In genomic region chr13:8849311-8849710, GRCm38 (mm10) we compare ENCODE assay signal across 21 mouse cellular contexts. TPM values are rescaled to one million over a fixed set of nuclear protein-coding genes. Genes with fewer than 3 reads are reported as not detected.
A peak's percentile ranks its signal among the peaks of the same experiment; 100 is the strongest.
DNase-seq lines count a peak whose midpoint lies in the region; ATAC-seq and TF ChIP-seq lines count a peak whose summit lies in the region.
"Had no signal": no experiment of that assay in that cellular context is flagged by ENCODE, and none has a peak within 500 bp of the region (broad histone marks: within the 10 kb centered on the region; RNA-seq: fewer than 3 reads in every experiment).

No protein-coding gene starts in this region.

- no peaks in the 10 kb centered on the region for H3K9me3 ChIP-seq in heart, postnatal 0 days (replicated peaks; ENCODE audit: control insufficient read depth, low read length)
- no peaks in the 10 kb centered on the region for H3K9me3 ChIP-seq in liver, embryonic 14.5 days (ENCODE audit: control insufficient read depth, low read length)
- H3K9me3 ChIP-seq in forebrain, embryonic 16.5 days (ENCODE audit: control insufficient read depth, low read length): no peaks in the 10 kb centered on the region
- H3K9me3 ChIP-seq: embryonic facial prominence, embryonic 10.5 days; stomach, embryonic 15.5 days had no signal

- peaks cover 57% of the 10 kb centered on the region for H3K36me3 ChIP-seq in heart, postnatal 0 days (replicated peaks; ENCODE audit: control insufficient read depth, insufficient read depth, low read length)
- peaks cover 29% of the 10 kb centered on the region for H3K36me3 ChIP-seq in liver, embryonic 14.5 days (replicated peaks; ENCODE audit: control insufficient read depth, insufficient read depth, low read depth)
- H3K36me3 ChIP-seq in forebrain, embryonic 16.5 days (ENCODE audit: control insufficient read depth, insufficient read depth): peaks cover 19% of the 10 kb centered on the region

- H3K27me3 ChIP-seq in heart, postnatal 0 days (ENCODE audit: control insufficient read depth, insufficient read depth, low read length): no peaks in the 10 kb centered on the region
- no peaks in the 10 kb centered on the region for H3K27me3 ChIP-seq in liver, embryonic 14.5 days (ENCODE audit: control insufficient read depth, insufficient read depth, low read length)
- no peaks in the 10 kb centered on the region for H3K27me3 ChIP-seq in forebrain, embryonic 16.5 days (replicated peaks; ENCODE audit: control insufficient read depth, insufficient read depth, low read length)
- H3K27me3 ChIP-seq: stomach, embryonic 15.5 days had no signal

- H3K9ac ChIP-seq in heart, postnatal 0 days (replicated peaks; ENCODE audit: low read depth, low read length): no peak overlapping the region
- no peak overlapping the region for H3K9ac ChIP-seq in liver, embryonic 14.5 days (replicated peaks)
- H3K9ac ChIP-seq in forebrain, embryonic 16.5 days (replicated peaks; ENCODE audit: low read depth, low read length): no peak overlapping the region
- H3K9ac ChIP-seq: stomach, embryonic 15.5 days had no signal

- 11% methylated on average over 1 of the region's 1 CpGs for WGBS in heart, postnatal 0 days
- 18% methylated on average over 1 of the region's 1 CpGs for WGBS in liver, embryonic 14.5 days (ENCODE audit: insufficient replicate concordance)
- WGBS in forebrain, embryonic 16.5 days: 74% methylated on average over 1 of the region's 1 CpGs

- no peaks in the 10 kb centered on the region for H3K4me1 ChIP-seq in heart, postnatal 0 days (ENCODE audit: control insufficient read depth, insufficient read depth)
- H3K4me1 ChIP-seq in liver, embryonic 14.5 days (replicated peaks; ENCODE audit: control insufficient read depth in 2 of 2, insufficient read depth in 2 of 2, low read length in 1 of 2): peaks cover 6 to 8% of the 10 kb centered on the region in 2 experiments; a peak in 2 of 4 replicates
- no peaks in the 10 kb centered on the region for H3K4me1 ChIP-seq in forebrain, embryonic 16.5 days (replicated peaks; ENCODE audit: control insufficient read depth, insufficient read depth, low read length)
- H3K4me1 ChIP-seq: embryonic facial prominence, embryonic 10.5 days; stomach, embryonic 15.5 days had no signal

- no peak overlapping the region for H3K4me3 ChIP-seq in heart, postnatal 0 days (ENCODE audit: low read depth, low read length)
- H3K4me3 ChIP-seq in liver, embryonic 14.5 days (ENCODE audit: insufficient read depth in 1 of 2, low read depth in 2 of 2, low read length in 2 of 2): no peak overlapping the region
- no peak overlapping the region for H3K4me3 ChIP-seq in forebrain, embryonic 16.5 days (replicated peaks; ENCODE audit: low read length)
- H3K4me3 ChIP-seq: embryonic facial prominence, embryonic 10.5 days; erythroblast, embryonic 14.5 days; stomach, embryonic 15.5 days had no signal

- TF ChIP-seq CTCF in heart, postnatal 0 days (IDR thresholded peaks at IDR 0.05; ENCODE audit: low read depth): no peak
- TF ChIP-seq CTCF in liver, embryonic 14.5 days (IDR thresholded peaks at IDR 0.05; ENCODE audit: low read depth): no peak

- DNase-seq in heart, postnatal 0 days (ENCODE audit: low spot score): no peak
- DNase-seq in heart, adult 9 months (ENCODE audit: low spot score in 2 of 2): no peak
- DNase-seq in adipocyte (ENCODE audit: low spot score): peak; percentile 15
- peak; percentile 26 to 37 (median 36) for DNase-seq in liver, embryonic 14.5 days (ENCODE audit: low read depth in 3 of 3, low spot score in 3 of 3)
- DNase-seq in mesoderm, embryonic 11.5 days (ENCODE audit: low read depth, low spot score): peak; percentile 12
- no peak for DNase-seq in T-cell, adult 2 months (ENCODE audit: low spot score)
- DNase-seq in adrenal gland, adult (ENCODE audit: inconsistent age in 2 of 2, low spot score in 1 of 2): no peak
- DNase-seq: adrenal gland, postnatal 14 days; cerebellum, postnatal 10 days; gastrocnemius, postnatal 25 days; heart, postnatal 4 days; kidney, adult 8-10 months; kidney, postnatal 36 days; layer of hippocampus, postnatal 36 days; left cerebral cortex, postnatal 4 days; thymus, postnatal 14 days had no signal

- ATAC-seq in heart, postnatal 0 days (ENCODE audit: insufficient read depth, low read depth): no peak
- peak; percentile 87 for ATAC-seq in liver, embryonic 14.5 days (ENCODE audit: insufficient read depth)
- no peak for ATAC-seq in forebrain, embryonic 16.5 days

- H3K27ac ChIP-seq in heart, postnatal 0 days (ENCODE audit: low read depth): 0 out of 2 replicates have a peak overlapping the region, but pooled peaks have one; percentile 11
- no peak overlapping the region for H3K27ac ChIP-seq in liver, embryonic 14.5 days
- H3K27ac ChIP-seq in forebrain, embryonic 16.5 days (ENCODE audit: low read length): no peak overlapping the region
- H3K27ac ChIP-seq: embryonic facial prominence, embryonic 10.5 days; stomach, embryonic 15.5 days had no signal

- no peak overlapping the region for H3K4me2 ChIP-seq in heart, postnatal 0 days (ENCODE audit: low read depth, low read length)
- H3K4me2 ChIP-seq in liver, embryonic 14.5 days (ENCODE audit: low read depth): no peak overlapping the region
- H3K4me2 ChIP-seq in forebrain, embryonic 16.5 days (ENCODE audit: low read length): no peak overlapping the region
- H3K4me2 ChIP-seq: heart, embryonic 11.5 days; stomach, embryonic 15.5 days had no signal

- no peak for TF ChIP-seq EP300 in heart, postnatal 0 days (IDR thresholded peaks at IDR 0.05; ENCODE audit: low read depth)
- TF ChIP-seq EP300 in liver, embryonic 14.5 days (IDR thresholded peaks at IDR 0.05; ENCODE audit: low read depth): peak; percentile 69

RNA-seq across cellular contexts. Expression of gene Wdr37, which starts 22.4 kb away (rescaled TPM):
- total RNA-seq in heart, postnatal 0 days (2014; rRNA removed; ENCODE audit: low replicate concordance): 16.3 and 24.2 TPM in 2 replicates
- polyA plus RNA-seq in heart, postnatal 0 days (2015; fragmentation: Nextera tagmentation; extraction: Ambion mirVana): 14.7 and 15.7 TPM in 2 replicates
- 3.4 and 4.1 TPM in 2 replicates for polyA plus RNA-seq in liver, embryonic 14.5 days (2012; rRNA removed)
- 6.7 and 7.2 TPM in 2 replicates for polyA plus RNA-seq in liver, embryonic 14.5 days (2014; fragmentation: Nextera tagmentation; extraction: Ambion mirVana)
- 48.8 and 51.0 TPM in 2 replicates for polyA plus RNA-seq in forebrain, embryonic 16.5 days (2015; fragmentation: Nextera tagmentation; extraction: Ambion mirVana)

RNA-seq across cellular contexts. Expression of gene Idi1, which starts 36.0 kb away (rescaled TPM):
- 21.0 and 31.7 TPM in 2 replicates for total RNA-seq in heart, postnatal 0 days (2014; rRNA removed; ENCODE audit: low replicate concordance)
- polyA plus RNA-seq in heart, postnatal 0 days (2015; fragmentation: Nextera tagmentation; extraction: Ambion mirVana): 27.8 and 29.0 TPM in 2 replicates
- polyA plus RNA-seq in liver, embryonic 14.5 days (2012; rRNA removed): 37.2 and 49.3 TPM in 2 replicates
- 78.1 and 83.5 TPM in 2 replicates for polyA plus RNA-seq in liver, embryonic 14.5 days (2014; fragmentation: Nextera tagmentation; extraction: Ambion mirVana)
- 99.8 and 101 TPM in 2 replicates for polyA plus RNA-seq in forebrain, embryonic 16.5 days (2015; fragmentation: Nextera tagmentation; extraction: Ambion mirVana)

Comparison
In these comparisons a context has a peak if more than half of its experiments do, and no peak if none do; other contexts are left out.
1. DNase-seq: peak in adipocyte (single experiment), liver, embryonic 14.5 days (3 of 3) and mesoderm, embryonic 11.5 days (single experiment); none in heart, postnatal 0 days (single experiment), heart, adult 9 months (0 of 2), T-cell, adult 2 months (single experiment) and adrenal gland, adult (0 of 2).